Mouse (Mus musculus) liver, embryonic 16.5 days (tissue): ENCODE results near the gene Cd27. TPM values are rescaled to one million over a fixed set of nuclear protein-coding genes. Genes with fewer than 3 reads are reported as not detected.

Experiments used
- ATAC-seq: fragments of 200-750 bp; cut with Nextera tagmentation; 2 replicates; pipeline ENCODE4 v1.8.0; 2017; ENCODE audit warnings: low read depth, mild to moderate bottlenecking, moderate number of reproducible peaks, moderate library complexity
- H3K27ac ChIP-seq: fragments of 300-500 bp; sonication (generic); 2 replicates; pipeline ENCODE4 v1.5.1; 2014; ENCODE audit warnings: mild to moderate bottlenecking, low read length
- H3K27me3 ChIP-seq: fragments of 300-500 bp; sonication (generic); 2 replicates; pipeline ENCODE4 v1.6.1; 2014; ENCODE audit warnings: low read depth, low read length, mixed read lengths; ENCODE audit not compliant: control insufficient read depth, insufficient read depth
- H3K36me3 ChIP-seq: fragments of 300-500 bp; sonication (generic); 2 replicates; pipeline ENCODE4 v1.6.1; 2014; ENCODE audit warnings: mild to moderate bottlenecking; ENCODE audit not compliant: control insufficient read depth, insufficient read depth
- H3K4me1 ChIP-seq: fragments of 300-500 bp; sonication (generic); 2 replicates; pipeline ENCODE4 v1.6.1; 2014; ENCODE audit warnings: low read depth, low read length, mixed read lengths; ENCODE audit not compliant: control insufficient read depth
- H3K4me2 ChIP-seq: fragments of 300-500 bp; sonication (generic); 2 replicates; pipeline ENCODE4 v1.6.1; 2014; ENCODE audit warnings: low read depth, low read length, mixed read lengths
- H3K4me3 ChIP-seq: fragments of 300-500 bp; sonication (generic); 2 replicates; pipeline ENCODE4 v1.5.1; 2014; ENCODE audit warnings: low read depth, mild to moderate bottlenecking, low read length
- H3K9ac ChIP-seq: fragments of 300-500 bp; sonication (generic); 2 replicates; pipeline ENCODE4 v1.6.1; 2014; ENCODE audit warnings: low read depth, low read length
- H3K9me3 ChIP-seq: fragments of 300-500 bp; sonication (generic); replicated peaks from 2 replicates; pipeline ENCODE4 v1.6.1; 2016; ENCODE audit warnings: low read length; ENCODE audit not compliant: control insufficient read depth
- WGBS: fragments of 180-500 bp; shearing (Covaris S2); extraction: QIAGEN DNeasy Blood & Tissue Kit; methylation state at CpG from one replicate; pipeline ENCODE4 v1.1.7; 2014; ENCODE audit not compliant: insufficient replicate concordance; 5-methylcytosine and 5-hydroxymethylcytosine counted together
- polyA plus RNA-seq: library from polyadenylated mRNA; unstranded; fragments of >200 nt; fragmentation: Nextera tagmentation; extraction: Ambion mirVana; gene quantifications from 2 replicates; pipeline ENCODE4 v1.2.1, GENCODE M21; 2015

Cd27 gene
- polyA plus RNA-seq, 1 experiment from 2014 or later: 1.5 TPM

GRCm38 (mm10) chr6:125213129-125213528, 23.7 kb downstream of the Cd27 start:
- no peak for ATAC-seq
- H3K4me1 ChIP-seq: peaks cover 10% of the 10 kb centered on the region
- H3K36me3 ChIP-seq: no peaks in the 10 kb centered on the region
- peaks cover 10% of the 10 kb centered on the region for H3K27me3 ChIP-seq
- no peak overlapping the region for H3K4me2 ChIP-seq
- no peak overlapping the region for H3K9ac ChIP-seq
- H3K9me3 ChIP-seq: no peaks in the 10 kb centered on the region
- H3K27ac ChIP-seq: no peak overlapping the region
- 51% methylated on average over 6 of the region's 6 CpGs for WGBS
- no peak overlapping the region for H3K4me3 ChIP-seq

GRCm38 (mm10) chr6:125212621-125213020, 24.2 kb downstream of the Cd27 start:
- ATAC-seq: no peak
- no peaks in the 10 kb centered on the region for H3K9me3 ChIP-seq
- H3K9ac ChIP-seq: no peak overlapping the region
- no peak overlapping the region for H3K27ac ChIP-seq
- no peak overlapping the region for H3K4me2 ChIP-seq
- H3K4me1 ChIP-seq: peaks cover 10% of the 10 kb centered on the region
- no peaks in the 10 kb centered on the region for H3K36me3 ChIP-seq
- 33% methylated on average over 2 of the region's 2 CpGs for WGBS
- no peak overlapping the region for H3K4me3 ChIP-seq
- peaks cover 10% of the 10 kb centered on the region for H3K27me3 ChIP-seq

GRCm38 (mm10) chr6:125210436-125210835, 26.4 kb downstream of the Cd27 start:
- H3K9me3 ChIP-seq: no peaks in the 10 kb centered on the region
- 76% methylated on average over 1 of the region's 1 CpGs for WGBS
- no peaks in the 10 kb centered on the region for H3K4me1 ChIP-seq
- H3K27ac ChIP-seq: no peak overlapping the region
- H3K36me3 ChIP-seq: no peaks in the 10 kb centered on the region
- no peak overlapping the region for H3K9ac ChIP-seq
- H3K27me3 ChIP-seq: peaks cover 10% of the 10 kb centered on the region
- no peak overlapping the region for H3K4me3 ChIP-seq
- no peak for ATAC-seq
- no peak overlapping the region for H3K4me2 ChIP-seq

GRCm38 (mm10) chr6:125197166-125197565, 39.6 kb downstream of the Cd27 start:
- H3K27ac ChIP-seq: no peak overlapping the region
- WGBS: 79% methylated on average over 5 of the region's 5 CpGs
- no peak for ATAC-seq

GRCm38 (mm10) chr6:125196301-125196700, 40.5 kb downstream of the Cd27 start:
- Histone ChIP-seq H3K27me3 (no peaks in the 10 kb centered on the region), H3K4me3 (no peak overlapping the region), H3K27ac (no peak overlapping the region), H3K4me1 (peaks cover 6% of the 10 kb centered on the region), H3K9ac (no peak overlapping the region), H3K36me3 (peaks cover 16% of the 10 kb centered on the region), H3K4me2 (no peak overlapping the region), H3K9me3 (no peaks in the 10 kb centered on the region)
- 68% methylated on average over 3 of the region's 3 CpGs for WGBS
- no peak for ATAC-seq

More at GRCm38 (mm10) chr6:125197166-125197565, 39.6 kb downstream of the Cd27 start:
- Histone ChIP-seq H3K9me3 (no peaks in the 10 kb centered on the region), H3K9ac (no peak overlapping the region), H3K4me2 (no peak overlapping the region), H3K36me3 (peaks cover 16% of the 10 kb centered on the region), H3K4me3 (no peak overlapping the region), H3K27me3 (no peaks in the 10 kb centered on the region), H3K4me1 (peaks cover 6% of the 10 kb centered on the region)

- no peak overlapping the region for H3K9ac ChIP-seq
- ATAC-seq: no peak
- H3K36me3 ChIP-seq: peaks cover 16% of the 10 kb centered on the region
- no peak overlapping the region for H3K4me2 ChIP-seq
- H3K9me3 ChIP-seq: no peaks in the 10 kb centered on the region
- no peaks in the 10 kb centered on the region for H3K27me3 ChIP-seq
- peaks cover 6% of the 10 kb centered on the region for H3K4me1 ChIP-seq
- WGBS: 52% methylated on average over 1 of the region's 1 CpGs
- H3K27ac ChIP-seq: no peak overlapping the region
- H3K4me3 ChIP-seq: no peak overlapping the region
Measured at GRCm38 (mm10) chr6:125195541-125196075, 41.2 kb downstream of the Cd27 start.

- no peak for ATAC-seq
- Histone ChIP-seq H3K27me3 (no peaks in the 10 kb centered on the region), H3K27ac (peak overlapping the region; percentile 100), H3K9me3 (no peaks in the 10 kb centered on the region), H3K4me3 (peak overlapping the region; percentile 81), H3K4me1 (peaks cover 17% of the 10 kb centered on the region), H3K4me2 (peak overlapping the region; percentile 92), H3K36me3 (peaks cover 30% of the 10 kb centered on the region), H3K9ac (peak overlapping the region; percentile 1; the same call in 1 of the 2 replicates)
- 26% methylated on average over 7 of the region's 7 CpGs for WGBS
Measured at GRCm38 (mm10) chr6:125193390-125193789, 43.4 kb downstream of the Cd27 start.

GRCm38 (mm10) chr6:125192841-125193240, 44.0 kb downstream of the Cd27 start:
- ATAC-seq: no peak
- H3K4me2 ChIP-seq: peak overlapping the region; percentile 92
- peak overlapping the region; percentile 81 for H3K4me3 ChIP-seq
- peaks cover 20% of the 10 kb centered on the region for H3K4me1 ChIP-seq
- H3K27me3 ChIP-seq: no peaks in the 10 kb centered on the region
- H3K36me3 ChIP-seq: peaks cover 36% of the 10 kb centered on the region
- peak overlapping the region; percentile 100 for H3K27ac ChIP-seq
- H3K9ac ChIP-seq: peak overlapping the region; percentile 77
- no peaks in the 10 kb centered on the region for H3K9me3 ChIP-seq
- WGBS: 11% methylated on average over 5 of the region's 5 CpGs

- peak; percentile 87 for ATAC-seq
- H3K9ac ChIP-seq: peak overlapping the region; percentile 77
- peaks cover 20% of the 10 kb centered on the region for H3K4me1 ChIP-seq
- H3K9me3 ChIP-seq: no peaks in the 10 kb centered on the region
- H3K27me3 ChIP-seq: no peaks in the 10 kb centered on the region
- H3K27ac ChIP-seq: peak overlapping the region; percentile 100
- WGBS: 0% methylated on average over 34 of the region's 34 CpGs
- H3K36me3 ChIP-seq: peaks cover 42% of the 10 kb centered on the region
- peak overlapping the region; percentile 81 for H3K4me3 ChIP-seq
- peak overlapping the region; percentile 92 for H3K4me2 ChIP-seq
Measured at GRCm38 (mm10) chr6:125192016-125192714, 44.6 kb downstream of the Cd27 start.
